Mouse (Mus musculus) hindbrain, embryonic 16.5 days (tissue): ENCODE data around the gene Frmd8. TPM values are rescaled to one million over a fixed set of nuclear protein-coding genes. Genes with fewer than 3 reads are reported as not detected.
A peak's percentile ranks its signal among the peaks of the same experiment; 100 is the strongest.

ENCODE experiments used
- ATAC-seq: fragments of 200-750 bp; cut with Nextera tagmentation; 2 replicates; pipeline ENCODE4 v1.8.0; 2017; ENCODE audit warnings: moderate TSS enrichment, moderate library complexity
- H3K27ac ChIP-seq: fragments of 300-500 bp; sonication (generic); 2 replicates; pipeline ENCODE4 v1.5.1; 2014; ENCODE audit warnings: low read depth, mild to moderate bottlenecking, control low read depth, low read length, moderate library complexity
- H3K27me3 ChIP-seq: fragments of 300-500 bp; sonication (generic); replicated peaks from 2 replicates; pipeline ENCODE4 v1.6.1; 2014; ENCODE audit warnings: low read length; ENCODE audit not compliant: control insufficient read depth, insufficient read depth
- H3K36me3 ChIP-seq: fragments of 300-500 bp; sonication (generic); 2 replicates; pipeline ENCODE4 v1.6.1; 2014; ENCODE audit warnings: mild to moderate bottlenecking, low read length, moderate library complexity, mixed read lengths; ENCODE audit not compliant: control insufficient read depth, insufficient read depth
- H3K4me1 ChIP-seq: fragments of 300-500 bp; sonication (generic); 2 replicates; pipeline ENCODE4 v1.6.1; 2014; ENCODE audit warnings: low read depth, low read length; ENCODE audit not compliant: control insufficient read depth, insufficient read depth
- H3K4me2 ChIP-seq: fragments of 300-500 bp; sonication (generic); 2 replicates; pipeline ENCODE4 v1.6.1; 2014; ENCODE audit warnings: mild to moderate bottlenecking, low read length, control low read depth, moderate library complexity
- H3K4me3 ChIP-seq: fragments of 300-500 bp; sonication (generic); 2 replicates; pipeline ENCODE4 v1.5.1; 2014; ENCODE audit warnings: mild to moderate bottlenecking, low read length, control low read depth, moderate library complexity
- H3K9ac ChIP-seq: fragments of 300-500 bp; sonication (generic); 2 replicates; pipeline ENCODE4 v1.6.1; 2014; ENCODE audit warnings: low read depth, mild to moderate bottlenecking, control low read depth, low read length, moderate library complexity
- H3K9me3 ChIP-seq: fragments of 300-500 bp; sonication (generic); 2 replicates; pipeline ENCODE4 v1.6.1; 2014; ENCODE audit warnings: mild to moderate bottlenecking, low read length, moderate library complexity; ENCODE audit not compliant: control insufficient read depth
- WGBS: fragments of 180-500 bp; shearing (Covaris S2); extraction: QIAGEN DNeasy Blood & Tissue Kit; methylation state at CpG from one replicate; pipeline ENCODE4 v1.1.7; 2014; 5-methylcytosine and 5-hydroxymethylcytosine counted together
- polyA plus RNA-seq: library from polyadenylated mRNA; unstranded; fragments of >200 nt; fragmentation: Nextera tagmentation; extraction: Ambion mirVana; gene quantifications from 2 replicates; pipeline ENCODE4 v1.2.1, GENCODE M21; 2015

The Frmd8 gene
- polyA plus RNA-seq, 1 experiment from 2014 or later: 18.1 TPM

DNA sequence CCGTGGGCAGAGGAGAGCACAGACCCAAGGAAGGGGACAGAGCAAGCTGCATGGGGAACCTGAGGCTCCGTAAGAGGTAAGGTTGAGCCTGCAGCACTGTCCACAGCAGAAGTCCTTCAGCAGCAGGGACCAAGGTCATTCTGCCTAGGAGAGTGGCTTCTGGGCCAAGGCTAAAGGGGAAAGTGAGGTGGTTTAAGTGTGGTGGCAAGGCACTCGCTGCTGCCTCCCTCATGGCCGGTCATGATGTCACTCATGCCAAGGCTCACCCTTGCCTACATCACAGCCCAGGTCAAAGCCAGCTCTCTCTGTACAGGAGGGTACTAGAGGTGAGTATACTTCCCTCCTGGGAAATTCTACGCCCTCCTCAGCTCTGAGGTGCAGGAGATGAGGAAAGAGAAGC lies 11.3 kb downstream of the Frmd8 start:
- Histone ChIP-seq H3K9ac (no peak overlapping the region), H3K4me3 (no peak overlapping the region), H3K27ac (no peak overlapping the region), H3K27me3 (no peaks in the 10 kb centered on the region), H3K4me1 (no peaks in the 10 kb centered on the region), H3K4me2 (no peak overlapping the region), H3K9me3 (no peaks in the 10 kb centered on the region), H3K36me3 (peaks cover 21% of the 10 kb centered on the region)
- ATAC-seq: no peak
- WGBS: 95% methylated on average over 5 of the region's 5 CpGs

DNA sequence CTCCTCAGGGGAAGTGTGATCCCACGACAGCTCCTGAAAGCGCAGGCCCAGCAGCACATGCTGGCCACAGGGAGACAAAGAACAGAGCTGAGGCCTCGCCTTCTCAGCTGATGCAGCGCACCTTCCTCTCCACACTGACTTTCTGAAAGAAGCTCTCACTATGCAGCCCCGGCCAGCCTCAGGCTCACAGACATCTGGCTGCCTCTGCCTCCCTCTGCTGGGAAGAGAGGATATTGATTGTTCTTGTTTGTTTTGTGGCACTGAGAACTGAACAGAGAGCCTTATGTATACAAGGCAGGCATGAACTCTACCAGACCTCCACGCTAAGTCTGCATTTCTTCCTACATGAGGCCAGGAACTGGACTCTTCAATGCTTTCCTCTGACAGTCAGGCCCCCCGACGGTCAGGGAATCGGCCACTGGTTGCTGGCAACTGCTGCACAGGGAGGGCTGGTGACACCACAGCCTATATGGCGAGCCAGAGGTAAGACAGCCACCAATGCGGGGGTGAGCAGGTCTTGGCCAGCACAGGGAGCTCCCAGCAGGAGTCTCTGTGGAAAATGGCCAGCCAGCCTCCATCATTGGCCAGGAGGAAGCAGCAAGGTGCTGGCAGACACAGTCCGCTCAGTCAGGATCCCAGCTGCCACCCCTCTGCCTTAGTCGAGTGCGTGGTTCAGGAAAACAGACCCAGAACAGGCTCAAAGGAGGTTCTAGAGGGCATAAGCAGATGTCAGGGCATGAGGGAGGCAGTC lies 12.6 kb downstream of the Frmd8 start:
- 97% methylated on average over 14 of the region's 14 CpGs for WGBS
- Histone ChIP-seq H3K9me3 (no peaks in the 10 kb centered on the region), H3K4me3 (no peak overlapping the region), H3K27ac (no peak overlapping the region), H3K9ac (no peak overlapping the region), H3K4me2 (no peak overlapping the region), H3K4me1 (no peaks in the 10 kb centered on the region), H3K27me3 (no peaks in the 10 kb centered on the region), H3K36me3 (peaks cover 24% of the 10 kb centered on the region)
- no peak for ATAC-seq

DNA sequence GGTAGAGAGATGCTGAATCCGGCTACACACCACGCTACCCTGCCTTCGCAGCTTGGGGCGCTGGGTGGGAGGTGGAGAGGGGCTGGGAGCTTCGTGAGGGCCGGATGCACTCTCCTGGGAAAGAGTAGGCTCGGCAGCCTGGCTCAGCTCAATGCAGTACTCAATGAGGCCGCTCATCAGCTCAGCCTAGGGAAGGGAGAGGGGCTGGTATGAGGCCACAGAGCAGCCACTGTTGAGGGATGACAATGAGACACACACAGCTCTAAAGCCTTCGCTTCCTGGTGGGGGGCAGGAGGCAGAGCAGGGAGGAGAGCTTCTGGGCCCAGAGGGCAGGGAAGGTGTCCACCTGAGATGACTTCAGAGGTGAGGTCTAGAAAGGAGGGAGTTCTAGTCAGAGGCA lies 18.5 kb downstream of the Frmd8 start:
- no peaks in the 10 kb centered on the region for H3K27me3 ChIP-seq
- no peak overlapping the region for H3K4me3 ChIP-seq
- no peak overlapping the region for H3K27ac ChIP-seq
- H3K9me3 ChIP-seq: no peaks in the 10 kb centered on the region
- H3K36me3 ChIP-seq: peaks cover 14% of the 10 kb centered on the region
- H3K4me1 ChIP-seq: no peaks in the 10 kb centered on the region
- ATAC-seq: no peak
- H3K4me2 ChIP-seq: no peak overlapping the region
- WGBS: 85% methylated on average over 9 of the region's 9 CpGs
- no peak overlapping the region for H3K9ac ChIP-seq

DNA sequence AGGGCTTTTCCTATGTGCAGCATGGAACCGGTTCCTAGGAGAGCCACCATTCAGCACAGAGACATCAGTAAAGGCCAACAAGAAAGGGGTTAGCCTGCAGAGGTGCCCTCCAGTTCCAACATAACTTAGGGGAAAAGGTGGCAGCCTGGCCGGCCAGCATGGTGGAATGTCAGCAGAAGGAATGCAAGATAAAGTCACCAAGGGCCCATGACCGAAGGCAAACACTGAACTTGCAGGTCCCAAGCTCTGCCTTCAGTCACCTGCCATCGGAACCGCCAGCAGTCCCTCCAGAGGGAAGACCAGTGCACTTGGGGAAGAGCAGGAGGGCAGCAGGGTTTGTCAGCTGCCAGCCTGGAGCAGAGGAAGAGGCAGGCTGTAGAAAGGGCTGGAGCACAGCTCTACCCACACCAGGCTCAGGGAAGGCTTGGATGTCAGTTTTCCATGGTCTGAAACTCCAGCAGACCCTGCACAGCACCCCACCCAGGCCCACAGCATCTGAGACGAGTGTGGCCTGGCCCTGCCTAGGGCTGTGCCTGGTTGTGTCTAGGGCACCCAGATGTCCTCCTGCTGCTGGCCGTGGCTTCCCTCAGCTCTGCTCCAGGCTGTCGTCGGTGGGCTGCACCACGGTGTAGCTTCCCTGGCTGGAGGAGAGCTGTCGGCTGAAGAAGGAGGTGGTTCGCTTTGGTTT lies 22.9 kb downstream of the Frmd8 start:
- peak overlapping the region; percentile 25 for H3K9ac ChIP-seq
- WGBS: 91% methylated on average over 12 of the region's 12 CpGs

DNA sequence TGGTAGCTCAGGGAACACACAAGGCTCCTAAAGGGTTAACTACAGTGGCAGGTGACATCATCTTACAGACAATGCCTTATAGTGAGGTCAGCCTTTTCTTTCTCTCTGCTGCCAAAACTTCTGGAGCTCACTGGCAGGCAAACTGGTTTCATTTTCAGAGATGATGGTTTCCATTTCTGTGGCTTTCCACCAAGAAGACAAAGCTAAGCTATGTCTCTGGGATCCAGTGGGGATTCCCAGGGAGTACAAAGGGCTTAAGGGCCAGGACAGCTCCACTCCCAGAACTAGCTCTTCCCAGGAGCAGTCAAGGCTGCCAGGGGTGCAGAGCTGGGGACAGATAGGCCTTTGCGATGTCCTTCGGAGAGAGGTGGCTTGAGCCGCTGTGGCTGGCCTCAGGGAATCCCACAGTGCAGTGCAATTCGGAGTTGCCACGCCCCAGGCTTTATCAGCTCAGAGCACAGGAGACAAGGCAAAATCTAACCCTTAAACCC lies 23.5 kb downstream of the Frmd8 start:
- H3K9ac ChIP-seq: peak overlapping the region; percentile 25

More for the DNA sequence above, 22.9 kb downstream of the Frmd8 start:
- Histone ChIP-seq H3K27ac (no peak overlapping the region), H3K4me3 (no peak overlapping the region), H3K27me3 (no peaks in the 10 kb centered on the region), H3K4me2 (no peak overlapping the region), H3K9me3 (no peaks in the 10 kb centered on the region), H3K4me1 (peaks cover 27% of the 10 kb centered on the region), H3K36me3 (peaks cover 4% of the 10 kb centered on the region; the same call in 1 of the 2 replicates)
- ATAC-seq: no peak

DNA sequence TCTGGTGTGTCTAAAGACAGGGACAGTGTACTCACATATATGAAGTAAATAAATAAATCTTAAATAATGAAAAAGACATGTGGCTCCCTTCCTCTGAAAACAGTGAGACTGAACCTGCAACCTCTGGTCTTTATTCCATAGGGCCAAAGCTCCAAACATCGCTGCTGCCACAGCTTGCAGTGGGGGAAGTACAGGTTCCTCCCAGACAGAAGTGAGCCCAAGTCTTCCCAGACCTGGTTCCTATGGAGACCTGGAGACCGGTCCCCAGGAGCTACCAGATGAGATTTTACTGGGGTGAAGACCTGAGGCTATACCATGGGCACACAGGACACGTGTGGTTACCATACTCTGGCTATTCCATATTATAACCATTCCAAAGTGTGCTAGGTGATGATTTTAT lies 24.2 kb downstream of the Frmd8 start:
- H3K4me2 ChIP-seq: no peak overlapping the region
- 86% methylated on average over 3 of the region's 3 CpGs for WGBS
- H3K4me1 ChIP-seq: peaks cover 33% of the 10 kb centered on the region
- H3K9me3 ChIP-seq: no peaks in the 10 kb centered on the region
- no peak for ATAC-seq
- H3K9ac ChIP-seq: no peak overlapping the region
- H3K27ac ChIP-seq: no peak overlapping the region
- H3K27me3 ChIP-seq: no peaks in the 10 kb centered on the region
- no peak overlapping the region for H3K4me3 ChIP-seq
- peaks cover 4% of the 10 kb centered on the region; the same call in 1 of the 2 replicates for H3K36me3 ChIP-seq

More for the DNA sequence above, 23.5 kb downstream of the Frmd8 start:
- ATAC-seq: no peak
- Histone ChIP-seq H3K4me2 (no peak overlapping the region), H3K27ac (no peak overlapping the region), H3K9me3 (no peaks in the 10 kb centered on the region), H3K27me3 (no peaks in the 10 kb centered on the region), H3K4me3 (no peak overlapping the region), H3K36me3 (peaks cover 4% of the 10 kb centered on the region; the same call in 1 of the 2 replicates), H3K4me1 (peaks cover 33% of the 10 kb centered on the region)
- 71% methylated on average over 5 of the region's 5 CpGs for WGBS

DNA sequence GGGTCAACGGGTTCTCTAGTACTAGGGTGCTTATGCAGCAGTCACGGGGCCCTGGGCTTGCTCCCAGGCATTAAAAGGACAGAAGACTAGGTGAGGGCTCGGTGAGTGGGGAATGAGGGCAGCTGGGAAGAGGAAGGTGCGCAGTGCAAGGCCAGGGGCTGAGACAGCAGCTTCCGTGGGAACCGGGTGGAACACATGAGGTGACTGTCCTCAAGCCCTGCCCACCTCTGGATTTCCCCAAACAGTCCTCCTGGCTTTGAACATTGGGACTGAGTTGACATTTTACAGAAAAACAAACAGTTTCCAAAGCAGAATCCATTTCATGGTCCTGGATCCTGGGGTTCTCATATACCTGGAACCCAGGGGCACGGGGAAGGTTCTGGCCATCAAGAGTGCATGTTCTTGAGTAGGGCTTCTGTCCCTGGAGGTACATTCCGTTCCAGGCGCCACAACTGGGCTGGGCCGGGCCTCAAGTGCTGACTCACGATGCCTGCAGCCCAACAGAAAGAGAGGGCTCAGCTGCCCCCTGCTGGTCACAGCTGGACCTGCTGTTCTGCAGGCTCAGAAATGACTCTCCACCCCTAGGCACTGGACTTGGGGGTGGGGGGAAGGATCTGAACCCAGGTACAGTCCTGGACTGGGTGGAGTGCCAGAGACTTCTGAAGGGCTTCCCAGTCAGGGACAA lies 25.1 kb downstream of the Frmd8 start:
- no peak overlapping the region; the same call in 1 of the 2 replicates for H3K9ac ChIP-seq
- peaks cover 4% of the 10 kb centered on the region; the same call in 1 of the 2 replicates for H3K36me3 ChIP-seq
- peaks cover 36% of the 10 kb centered on the region for H3K4me1 ChIP-seq
- H3K9me3 ChIP-seq: no peaks in the 10 kb centered on the region
- H3K4me2 ChIP-seq: peak overlapping the region; percentile 28; the same call in 1 of the 2 replicates
- H3K27me3 ChIP-seq: no peaks in the 10 kb centered on the region
- no peak overlapping the region for H3K4me3 ChIP-seq
- 31% methylated on average over 11 of the region's 11 CpGs for WGBS
- no peak overlapping the region for H3K27ac ChIP-seq
- ATAC-seq: peak; percentile 13; the same call in 1 of the 2 replicates

DNA sequence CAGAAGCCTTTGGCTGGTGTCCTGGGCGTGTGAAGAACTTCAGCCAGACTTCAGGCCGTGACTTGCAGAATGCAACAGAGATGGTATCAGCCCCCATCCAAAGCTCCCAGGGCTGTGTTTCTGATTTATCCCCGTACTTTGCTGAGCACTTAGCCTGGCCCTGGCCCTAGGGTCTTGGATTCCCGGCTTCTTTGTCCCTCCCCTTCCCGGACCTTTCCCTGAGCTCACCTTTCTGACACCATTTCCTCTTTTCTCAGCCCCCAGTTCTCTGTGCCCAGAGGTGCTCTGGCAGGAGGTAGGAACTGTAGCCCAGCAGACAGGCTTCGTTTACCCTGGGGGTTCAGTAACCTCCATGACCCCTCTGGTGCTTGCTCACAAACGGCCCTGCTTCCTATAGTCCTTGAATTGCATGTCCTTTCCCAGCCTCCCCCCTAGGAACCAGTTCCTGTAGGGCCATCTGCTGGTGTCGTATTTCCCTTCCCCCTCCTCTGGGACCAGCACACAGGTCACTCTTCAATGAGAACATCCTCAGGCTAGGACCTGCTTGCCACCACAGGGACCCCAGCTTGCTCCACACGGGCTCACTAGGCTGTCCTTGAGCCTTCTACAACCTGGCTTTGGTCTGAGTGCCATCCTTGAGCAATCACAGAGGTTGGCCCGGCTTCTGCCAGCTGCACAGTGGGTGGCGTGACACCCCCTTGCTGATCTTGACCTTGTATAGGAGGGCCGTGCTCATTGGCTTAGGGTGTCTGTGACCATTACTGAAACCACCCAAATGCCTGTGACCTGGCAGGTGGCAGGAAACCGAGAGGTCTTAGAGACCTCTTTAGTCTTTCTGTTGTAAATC lies 26.0 kb downstream of the Frmd8 start:
- Histone ChIP-seq H3K4me3 (no peak overlapping the region), H3K4me2 (0 out of 2 replicates have a peak overlapping the region, but pooled peaks have one; percentile 5), H3K36me3 (peaks cover 4% of the 10 kb centered on the region; the same call in 1 of the 2 replicates), H3K4me1 (peaks cover 45% of the 10 kb centered on the region), H3K9me3 (no peaks in the 10 kb centered on the region), H3K27ac (peak overlapping the region; percentile 94), H3K9ac (peak overlapping the region; percentile 47), H3K27me3 (no peaks in the 10 kb centered on the region)
- 40% methylated on average over 13 of the region's 13 CpGs for WGBS
- no peak for ATAC-seq
